Mouse (Mus musculus): ENCODE results near the gene Ncbp3. TPM values are rescaled to one million over a fixed set of nuclear protein-coding genes. Genes with fewer than 3 reads are reported as not detected.

Ncbp3 gene
- total and polyA plus RNA-seq, 3 experiments: 8.4 to 9.3 TPM; not detected in 1

DNA sequence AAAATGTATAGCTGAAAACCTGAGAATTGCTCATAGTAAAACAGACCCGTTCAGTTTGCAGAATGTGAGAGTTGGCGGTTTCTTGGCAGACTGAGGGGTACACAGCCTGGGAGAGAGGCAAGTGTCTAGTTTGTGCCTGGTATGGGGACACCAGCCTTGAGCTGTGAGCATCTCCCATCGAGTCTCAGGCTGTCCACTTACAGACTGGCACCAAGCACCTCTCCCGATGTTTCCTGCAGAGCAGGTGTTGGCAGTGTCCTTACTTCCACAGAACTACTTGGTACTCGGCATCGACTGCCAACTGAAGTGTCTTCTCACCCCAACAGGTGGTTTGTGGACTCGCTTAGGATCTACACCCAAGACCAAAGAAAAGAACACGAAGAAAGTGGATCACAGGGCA is 31.0 kb downstream of the Ncbp3 start:
- Histone ChIP-seq H3K4me1 (ENCODE audit: control insufficient read depth in 1 of 2, insufficient read depth in 2 of 2, low read length in 2 of 2) (0 out of 4 replicates have a peak, but pooled peaks cover 0 to 6% of the 10 kb centered on the region in 2 experiments), H3K9me3 (replicated peaks; ENCODE audit: insufficient read depth, low read length) (no peaks in the 10 kb centered on the region), H3K79me2 (ENCODE audit: control insufficient read depth, insufficient read depth, low read length, poor library complexity) (no peaks in the 10 kb centered on the region), H3K4me3 (ENCODE audit: control insufficient read depth in 1 of 2, insufficient read depth in 1 of 2, low read depth in 2 of 2, low read length in 2 of 2) (no peak overlapping the region), H3K36me3 (ENCODE audit: control insufficient read depth in 1 of 2, insufficient read depth in 2 of 2, low read length in 2 of 2) (peaks cover 11 to 13% of the 10 kb centered on the region in 2 experiments), H3K9ac (ENCODE audit: control insufficient read depth, low read depth, low read length, poor library complexity, severe bottlenecking) (no peak overlapping the region), H3K27ac (ENCODE audit: control insufficient read depth, low read depth, low read length) (no peak overlapping the region), H3K27me3 (ENCODE audit: control insufficient read depth in 1 of 2, insufficient read depth in 2 of 2, low read length in 2 of 2) (no peaks in the 10 kb centered on the region)
- DNase-seq (ENCODE audit: low read depth, low spot score): no peak
- TF ChIP-seq ETS1 (IDR thresholded peaks at IDR 0.05; ENCODE audit: low read depth, low read length) (no peak), USF1 (IDR thresholded peaks at IDR 0.05; ENCODE audit: low read depth, low read length) (no peak), USF2 (IDR thresholded peaks at IDR 0.05; ENCODE audit: borderline replicate concordance in 1 of 2, insufficient read depth in 1 of 2, low read depth in 1 of 2, low read length in 2 of 2) (no peak), MAFK (IDR thresholded peaks at IDR 0.05; ENCODE audit: borderline replicate concordance, low read depth, low read length) (no peak), GATA1 (IDR thresholded peaks at IDR 0.05; ENCODE audit: low read depth, low read length) (no peak), JUND (IDR thresholded peaks at IDR 0.05; ENCODE audit: low read depth, low read length) (no peak), MAZ (IDR thresholded peaks at IDR 0.05; ENCODE audit: low read depth, low read length) (no peak), ELF1 (IDR thresholded peaks at IDR 0.05; ENCODE audit: low read depth, low read length) (no peak), GABPA (IDR thresholded peaks at IDR 0.05; ENCODE audit: low read depth, low read length) (no peak), CHD2 (IDR thresholded peaks at IDR 0.05; ENCODE audit: low read length) (no peak)

DNA sequence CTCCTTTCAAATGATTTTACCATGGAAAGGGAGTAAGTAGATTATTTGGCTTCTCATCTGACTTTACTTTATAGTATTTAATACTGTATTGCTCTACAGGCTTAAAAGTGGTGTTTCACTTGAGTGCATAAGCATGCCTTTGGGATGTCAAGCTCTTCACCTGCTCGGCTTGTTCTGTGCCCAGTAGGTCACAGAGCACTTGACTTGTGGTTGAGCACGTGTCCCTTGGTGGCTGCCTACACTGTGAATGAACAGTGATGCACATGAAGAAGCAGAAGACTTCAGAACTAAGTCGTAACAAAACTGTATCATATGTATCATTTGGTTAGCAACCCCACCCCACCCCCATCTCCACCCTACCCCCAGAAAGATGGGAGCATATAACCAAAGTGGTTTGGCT is 32.7 kb downstream of the Ncbp3 start:
- Histone ChIP-seq H3K9ac (ENCODE audit: control insufficient read depth, low read depth, low read length, poor library complexity, severe bottlenecking) (no peak overlapping the region), H3K36me3 (ENCODE audit: control insufficient read depth in 1 of 2, insufficient read depth in 2 of 2, low read length in 2 of 2) (peaks cover 5 to 16% of the 10 kb centered on the region in 2 experiments; a peak in 3 of 4 replicates), H3K27me3 (ENCODE audit: control insufficient read depth in 1 of 2, insufficient read depth in 2 of 2, low read length in 2 of 2) (no peaks in the 10 kb centered on the region), H3K79me2 (ENCODE audit: control insufficient read depth, insufficient read depth, low read length, poor library complexity) (no peaks in the 10 kb centered on the region), H3K4me1 (ENCODE audit: control insufficient read depth in 1 of 2, insufficient read depth in 2 of 2, low read length in 2 of 2) (peaks cover 0 to 10% of the 10 kb centered on the region in 2 experiments; a peak in 1 of 4 replicates), H3K4me3 (ENCODE audit: control insufficient read depth in 1 of 2, insufficient read depth in 1 of 2, low read depth in 2 of 2, low read length in 2 of 2) (no peak overlapping the region), H3K9me3 (replicated peaks; ENCODE audit: insufficient read depth, low read length) (no peaks in the 10 kb centered on the region), H3K27ac (ENCODE audit: control insufficient read depth, low read depth, low read length) (no peak overlapping the region)
- DNase-seq (ENCODE audit: low read depth, low spot score): no peak
- TF ChIP-seq NELFE (IDR thresholded peaks at IDR 0.05; ENCODE audit: low read depth, low read length): no peak
- TF ChIP-seq E2F4 (IDR thresholded peaks at IDR 0.05; ENCODE audit: borderline replicate concordance, low read depth, low read length): no peak
- no peak for TF ChIP-seq ETS1 (IDR thresholded peaks at IDR 0.05; ENCODE audit: low read depth, low read length)
- no peak for TF ChIP-seq ZC3H11A (IDR thresholded peaks at IDR 0.05; ENCODE audit: low read depth, low read length)
- TF ChIP-seq USF2 (IDR thresholded peaks at IDR 0.05; ENCODE audit: borderline replicate concordance in 1 of 2, insufficient read depth in 1 of 2, low read depth in 1 of 2, low read length in 2 of 2): no peak
- TF ChIP-seq TAL1 (IDR thresholded peaks at IDR 0.05; ENCODE audit: low read length): no peak
- no peak for TF ChIP-seq HCFC1 (IDR thresholded peaks at IDR 0.05; ENCODE audit: low read depth, low read length)
- no peak for TF ChIP-seq SIN3A (IDR thresholded peaks at IDR 0.05; ENCODE audit: low read length)
- no peak for TF ChIP-seq MYB (IDR thresholded peaks at IDR 0.05; ENCODE audit: low read depth, low read length)
- no peak for TF ChIP-seq GATA1 (IDR thresholded peaks at IDR 0.05; ENCODE audit: low read depth, low read length)
- TF ChIP-seq SMC3 (IDR thresholded peaks at IDR 0.05; ENCODE audit: low read depth, low read length): no peak
- no peak for TF ChIP-seq TCF12 (IDR thresholded peaks at IDR 0.05; ENCODE audit: low read depth, low read length)
- no peak for TF ChIP-seq UBTF (IDR thresholded peaks at IDR 0.05; ENCODE audit: borderline replicate concordance, insufficient read depth, low read depth, low read length)
- TF ChIP-seq MEF2A (IDR thresholded peaks at IDR 0.05; ENCODE audit: extremely low read depth, insufficient replicate concordance, low read depth, low read length, poor library complexity, severe bottlenecking): no peak
- TF ChIP-seq MAZ (IDR thresholded peaks at IDR 0.05; ENCODE audit: low read depth, low read length): no peak

Data from MEL (cell line).